In the genomic region with DNA sequence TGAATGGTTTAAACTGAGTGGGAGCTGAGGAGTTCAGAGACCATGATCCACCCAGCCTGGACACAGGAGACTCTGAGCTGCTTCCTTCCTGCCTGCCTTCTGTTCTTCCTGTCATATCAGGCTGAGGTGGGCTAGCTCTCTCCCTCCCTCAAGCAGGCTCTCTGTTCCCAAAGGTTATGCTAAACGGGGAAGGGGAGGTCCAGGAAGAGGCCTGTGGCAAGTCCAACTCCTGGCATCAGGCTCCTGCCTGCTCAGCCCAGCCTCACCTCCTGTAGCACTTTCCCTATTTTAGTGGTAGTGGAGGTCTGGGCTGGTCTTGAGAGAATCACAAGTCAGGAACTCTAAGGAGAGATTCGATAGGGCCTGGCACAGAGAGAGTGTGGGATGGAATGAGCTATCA, we compare ENCODE assay signal across 8 mouse cellular contexts. TPM values are rescaled to one million over a fixed set of nuclear protein-coding genes. Genes with fewer than 3 reads are reported as not detected.
DNase-seq lines count a peak whose midpoint lies in the region; ATAC-seq lines count a peak whose summit lies in the region.

No protein-coding gene starts in this region.

- H3K9ac ChIP-seq in kidney, embryonic 15.5 days = peak overlapping the region; percentile 93
- peak overlapping the region; percentile 99 for H3K9ac ChIP-seq in hindbrain, embryonic 13.5 days
- peak overlapping the region; percentile 100 for H3K9ac ChIP-seq in midbrain, embryonic 14.5 days (replicated peaks; ENCODE audit: low read length)

- peaks cover 66% of the 10 kb centered on the region for H3K4me1 ChIP-seq in kidney, embryonic 15.5 days
- peaks cover 28% of the 10 kb centered on the region for H3K4me1 ChIP-seq in brown adipose tissue, adult 24 weeks (ENCODE audit: control insufficient read depth, insufficient read depth, insufficient read length, low read length)
- peaks cover 65% of the 10 kb centered on the region for H3K4me1 ChIP-seq in hindbrain, embryonic 13.5 days (replicated peaks)
- peaks cover 44% of the 10 kb centered on the region for H3K4me1 ChIP-seq in midbrain, embryonic 14.5 days (ENCODE audit: control insufficient read depth, insufficient read depth, low read length)

- no peaks in the 10 kb centered on the region for H3K27me3 ChIP-seq in kidney, embryonic 15.5 days
- H3K27me3 ChIP-seq in hindbrain, embryonic 13.5 days = peaks cover 20% of the 10 kb centered on the region
- 0 out of 2 replicates have a peak, but pooled peaks cover 10% of the 10 kb centered on the region for H3K27me3 ChIP-seq in midbrain, embryonic 14.5 days (ENCODE audit: control insufficient read depth, insufficient read depth, low read length)

- WGBS in kidney, embryonic 15.5 days = 35% methylated on average over 2 of the region's 2 CpGs
- 31% methylated on average over 2 of the region's 2 CpGs for WGBS in hindbrain, embryonic 13.5 days
- 41% methylated on average over 2 of the region's 2 CpGs for WGBS in midbrain, embryonic 14.5 days

- ATAC-seq in kidney, embryonic 15.5 days (replicated peaks; ENCODE audit: low FRiP score) = no peak
- no peak for ATAC-seq in hindbrain, embryonic 13.5 days (ENCODE audit: low FRiP score)
- ATAC-seq in midbrain, embryonic 14.5 days (ENCODE audit: low FRiP score, low TSS enrichment) = no peak
- ATAC-seq in megakaryocyte-erythroid progenitor cell, adult 5-6 weeks (replicated peaks; ENCODE audit: low FRiP score, low TSS enrichment, poor library complexity, severe bottlenecking) = no peak

- peak overlapping the region; percentile 91 for H3K4me2 ChIP-seq in kidney, embryonic 15.5 days
- peak overlapping the region; percentile 98 for H3K4me2 ChIP-seq in hindbrain, embryonic 13.5 days
- H3K4me2 ChIP-seq in midbrain, embryonic 14.5 days (ENCODE audit: low read length) = peak overlapping the region; percentile 92

- H3K27ac ChIP-seq in kidney, embryonic 15.5 days = peak overlapping the region; percentile 92
- H3K27ac ChIP-seq in brown adipose tissue, adult 24 weeks (replicated peaks; ENCODE audit: low read depth, low read length) = peak overlapping the region; percentile 92
- peak overlapping the region; percentile 96 for H3K27ac ChIP-seq in hindbrain, embryonic 13.5 days
- H3K27ac ChIP-seq in midbrain, embryonic 14.5 days (replicated peaks; ENCODE audit: low read depth, low read length) = peak overlapping the region; percentile 96

- peak overlapping the region; percentile 91 for H3K4me3 ChIP-seq in kidney, embryonic 15.5 days (replicated peaks)
- peak overlapping the region; percentile 93 for H3K4me3 ChIP-seq in brown adipose tissue, adult 24 weeks (ENCODE audit: insufficient read depth, low read depth, low read length)
- peak overlapping the region; percentile 92 for H3K4me3 ChIP-seq in hindbrain, embryonic 13.5 days
- peak overlapping the region; percentile 73 for H3K4me3 ChIP-seq in midbrain, embryonic 14.5 days (replicated peaks; ENCODE audit: low read depth, low read length)

- no peak for DNase-seq in kidney, adult 11 months
- DNase-seq in midbrain, embryonic 14.5 days = no peak
- no peak for DNase-seq in frontal cortex, postnatal 25 days (ENCODE audit: low spot score in 2 of 2)
- DNase-seq in thymus, adult 18-20 months = no peak

- H3K9me3 ChIP-seq in kidney, embryonic 15.5 days (replicated peaks) = no peaks in the 10 kb centered on the region
- no peaks in the 10 kb centered on the region for H3K9me3 ChIP-seq in hindbrain, embryonic 13.5 days
- H3K9me3 ChIP-seq in midbrain, embryonic 14.5 days (ENCODE audit: control insufficient read depth, low read length) = no peaks in the 10 kb centered on the region

- H3K36me3 ChIP-seq in kidney, embryonic 15.5 days = peaks cover 4% of the 10 kb centered on the region; the same call in 1 of the 2 replicates
- H3K36me3 ChIP-seq in hindbrain, embryonic 13.5 days = peaks cover 8% of the 10 kb centered on the region
- H3K36me3 ChIP-seq in midbrain, embryonic 14.5 days (ENCODE audit: control insufficient read depth, insufficient read depth, low read length) = peaks cover 9% of the 10 kb centered on the region

RNA-seq across cellular contexts. Expression of gene Ltc4s, which starts 12.0 kb away (rescaled TPM):
- polyA plus RNA-seq in kidney, embryonic 15.5 days (2015; fragmentation: Nextera tagmentation; extraction: Ambion mirVana) = 1.4 and 1.9 TPM in 2 replicates
- 27.5 and 45.3 TPM in 2 replicates for polyA plus RNA-seq in brown adipose tissue, adult 24 weeks (2012; ENCODE audit: insufficient read depth, insufficient read length, missing spikeins)
- 1.4 and 2.3 TPM in 2 replicates for polyA plus RNA-seq in hindbrain, embryonic 13.5 days (2015; fragmentation: Nextera tagmentation; extraction: Ambion mirVana)
- 1.0 and 2.5 TPM in 2 replicates for polyA plus RNA-seq in midbrain, embryonic 14.5 days (2014; fragmentation: Nextera tagmentation; extraction: Ambion mirVana)
- total RNA-seq in megakaryocyte-erythroid progenitor cell, adult 5-6 weeks (2014; fragmentation: Nextera tagmentation) = 3.1 and 3.4 TPM in 2 replicates
- 12.7 TPM in 1 of 2 replicates, not detected in the other for total RNA-seq in megakaryocyte-erythroid progenitor cell, adult 5-6 weeks (2017)

RNA-seq across cellular contexts. Expression of gene Mgat4b, which starts 15.7 kb away (rescaled TPM):
- polyA plus RNA-seq in kidney, embryonic 15.5 days (2015; fragmentation: Nextera tagmentation; extraction: Ambion mirVana) = 37.3 and 37.5 TPM in 2 replicates
- polyA plus RNA-seq in brown adipose tissue, adult 24 weeks (2012; ENCODE audit: insufficient read depth, insufficient read length, missing spikeins) = 57.6 and 60.6 TPM in 2 replicates
- 30.4 and 36.6 TPM in 2 replicates for polyA plus RNA-seq in hindbrain, embryonic 13.5 days (2015; fragmentation: Nextera tagmentation; extraction: Ambion mirVana)
- 41.3 and 59.6 TPM in 2 replicates for polyA plus RNA-seq in midbrain, embryonic 14.5 days (2014; fragmentation: Nextera tagmentation; extraction: Ambion mirVana)
- total RNA-seq in megakaryocyte-erythroid progenitor cell, adult 5-6 weeks (2014; fragmentation: Nextera tagmentation) = 27.8 and 40.6 TPM in 2 replicates
- total RNA-seq in megakaryocyte-erythroid progenitor cell, adult 5-6 weeks (2017) = 11.1 and 14.5 TPM in 2 replicates

RNA-seq across cellular contexts. Expression of gene Sqstm1, which starts 15.8 kb away (rescaled TPM):
- 233 and 259 TPM in 2 replicates for polyA plus RNA-seq in kidney, embryonic 15.5 days (2015; fragmentation: Nextera tagmentation; extraction: Ambion mirVana)
- 216 and 235 TPM in 2 replicates for polyA plus RNA-seq in brown adipose tissue, adult 24 weeks (2012; ENCODE audit: insufficient read depth, insufficient read length, missing spikeins)
- 318 and 320 TPM in 2 replicates for polyA plus RNA-seq in hindbrain, embryonic 13.5 days (2015; fragmentation: Nextera tagmentation; extraction: Ambion mirVana)
- 293 and 312 TPM in 2 replicates for polyA plus RNA-seq in midbrain, embryonic 14.5 days (2014; fragmentation: Nextera tagmentation; extraction: Ambion mirVana)
- total RNA-seq in megakaryocyte-erythroid progenitor cell, adult 5-6 weeks (2014; fragmentation: Nextera tagmentation) = 69.3 and 129 TPM in 2 replicates
- 339 and 435 TPM in 2 replicates for total RNA-seq in megakaryocyte-erythroid progenitor cell, adult 5-6 weeks (2017)

RNA-seq across cellular contexts. Expression of gene Mrnip, which starts 52.2 kb away (rescaled TPM):
- 19.3 and 20.0 TPM in 2 replicates for polyA plus RNA-seq in kidney, embryonic 15.5 days (2015; fragmentation: Nextera tagmentation; extraction: Ambion mirVana)
- 3.0 and 6.3 TPM in 2 replicates for polyA plus RNA-seq in brown adipose tissue, adult 24 weeks (2012; ENCODE audit: insufficient read depth, insufficient read length, missing spikeins)
- polyA plus RNA-seq in hindbrain, embryonic 13.5 days (2015; fragmentation: Nextera tagmentation; extraction: Ambion mirVana) = 30.2 and 30.6 TPM in 2 replicates
- 37.0 and 38.8 TPM in 2 replicates for polyA plus RNA-seq in midbrain, embryonic 14.5 days (2014; fragmentation: Nextera tagmentation; extraction: Ambion mirVana)
- 10.5 and 15.8 TPM in 2 replicates for total RNA-seq in megakaryocyte-erythroid progenitor cell, adult 5-6 weeks (2014; fragmentation: Nextera tagmentation)
- 9.9 and 17.8 TPM in 2 replicates for total RNA-seq in megakaryocyte-erythroid progenitor cell, adult 5-6 weeks (2017)
